Mouse (Mus musculus): ENCODE measurements at regions not wholly inside any gene's neighbourhood (a gene's known extent, or its start where the extent isn't known, plus 50 kb on each side); places are given as distances from the start of the nearest gene placed in this dataset.
"Not testable (repeated sequence)": the region's sequence is repeated elsewhere in the genome, so short reads cannot be mapped to it uniquely, and the experiment has no call there.

- Histone ChIP-seq H3K9ac (ENCODE audit: low read depth, low read length) (no peak overlapping the region), H3K4me3 (ENCODE audit: low read depth, low read length) (no peak overlapping the region), H3K4me1 (replicated peaks; ENCODE audit: control insufficient read depth, insufficient read depth, low read length) (0 out of 2 replicates have a peak, but pooled peaks cover 6% of the 10 kb centered on the region), H3K36me3 (ENCODE audit: control insufficient read depth, insufficient read depth) (no peaks in the 10 kb centered on the region), H3K9me3 (ENCODE audit: control insufficient read depth) (no peaks in the 10 kb centered on the region), H3K27me3 (replicated peaks; ENCODE audit: control insufficient read depth, insufficient read depth, low read length) (no peaks in the 10 kb centered on the region), H3K27ac (ENCODE audit: low read depth, low read length) (no peak overlapping the region), H3K4me2 (replicated peaks; ENCODE audit: low read depth) (no peak overlapping the region)
- no peak for ATAC-seq
- WGBS: 57% methylated on average over 4 of the region's 4 CpGs
- TF ChIP-seq CTCF (IDR thresholded peaks at IDR 0.05; ENCODE audit: low read depth): no peak
These were observed 262.5 kb downstream of the Dad1 start for GRCm38 (mm10) chr14:53991390-53991789.

GRCm38 (mm10) chr14:53980771-53981170, 273.1 kb downstream of the Dad1 start:
- H3K9ac ChIP-seq (ENCODE audit: low read depth, low read length): no peak overlapping the region
- no peak for TF ChIP-seq CTCF (IDR thresholded peaks at IDR 0.05; ENCODE audit: low read depth)

DNA sequence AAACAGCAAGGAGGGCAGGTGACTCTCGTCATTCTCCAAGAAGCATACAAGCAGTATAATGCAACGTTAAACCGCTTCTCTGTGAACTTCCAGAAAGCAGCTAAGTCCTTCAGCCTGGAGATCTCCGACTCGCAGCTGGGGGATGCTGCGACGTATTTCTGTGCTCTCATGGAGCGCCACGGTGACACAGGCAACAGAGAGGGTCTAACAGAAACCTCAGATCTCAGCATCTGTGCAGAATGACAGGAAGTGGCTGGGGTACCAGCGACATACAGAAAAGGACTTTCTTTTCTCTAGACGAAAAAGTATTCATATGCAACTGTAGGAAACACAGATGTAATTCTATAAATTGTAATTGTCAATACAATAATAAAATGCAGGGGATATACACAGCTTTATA, 292.5 kb downstream of the Dad1 start:
- not testable (repeated sequence) for H3K27ac ChIP-seq (ENCODE audit: low read depth, low read length); ATAC-seq; H3K27me3 ChIP-seq (replicated peaks; ENCODE audit: control insufficient read depth, insufficient read depth, low read length); H3K9ac ChIP-seq (ENCODE audit: low read depth, low read length); H3K4me3 ChIP-seq (ENCODE audit: low read depth, low read length); H3K9me3 ChIP-seq (ENCODE audit: control insufficient read depth); H3K4me1 ChIP-seq (replicated peaks; ENCODE audit: control insufficient read depth, insufficient read depth, low read length); H3K4me2 ChIP-seq (replicated peaks; ENCODE audit: low read depth); H3K36me3 ChIP-seq (ENCODE audit: control insufficient read depth, insufficient read depth)
- WGBS: 65% methylated on average over 8 of the region's 11 CpGs

More at GRCm38 (mm10) chr14:53980771-53981170, 273.1 kb downstream of the Dad1 start:
- ATAC-seq: no peak
- WGBS: 74% methylated on average over 5 of the region's 5 CpGs
- Histone ChIP-seq H3K9me3 (ENCODE audit: control insufficient read depth) (no peaks in the 10 kb centered on the region), H3K4me3 (ENCODE audit: low read depth, low read length) (no peak overlapping the region), H3K27me3 (replicated peaks; ENCODE audit: control insufficient read depth, insufficient read depth, low read length) (no peaks in the 10 kb centered on the region), H3K4me1 (replicated peaks; ENCODE audit: control insufficient read depth, insufficient read depth, low read length) (0 out of 2 replicates have a peak, but pooled peaks cover 4% of the 10 kb centered on the region), H3K27ac (ENCODE audit: low read depth, low read length) (no peak overlapping the region), H3K36me3 (ENCODE audit: control insufficient read depth, insufficient read depth) (no peaks in the 10 kb centered on the region), H3K4me2 (replicated peaks; ENCODE audit: low read depth) (no peak overlapping the region)

DNA sequence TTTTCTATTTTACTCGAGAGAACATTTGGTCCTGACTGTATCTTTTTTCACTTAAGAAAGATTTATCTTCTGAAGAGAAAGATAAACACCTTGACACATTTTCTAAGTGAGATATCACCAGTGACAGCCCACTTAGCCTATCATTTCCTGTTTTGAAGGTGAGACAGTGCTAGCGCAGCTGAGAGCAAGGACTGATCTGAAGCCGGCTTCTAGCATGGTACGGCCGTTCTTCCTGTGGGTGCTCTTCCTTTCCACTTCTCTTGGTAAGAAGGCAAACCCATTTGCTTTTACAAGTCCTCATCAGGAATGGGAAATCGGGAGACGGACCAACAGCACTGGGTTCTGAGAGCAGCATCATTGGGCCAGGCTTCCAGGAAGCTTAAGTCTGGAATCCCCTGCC, 293.1 kb downstream of the Dad1 start:
- TF ChIP-seq CTCF (IDR thresholded peaks at IDR 0.05; ENCODE audit: low read depth): no peak
- H3K4me1 ChIP-seq (replicated peaks; ENCODE audit: control insufficient read depth, insufficient read depth, low read length): no peaks in the 10 kb centered on the region

DNA sequence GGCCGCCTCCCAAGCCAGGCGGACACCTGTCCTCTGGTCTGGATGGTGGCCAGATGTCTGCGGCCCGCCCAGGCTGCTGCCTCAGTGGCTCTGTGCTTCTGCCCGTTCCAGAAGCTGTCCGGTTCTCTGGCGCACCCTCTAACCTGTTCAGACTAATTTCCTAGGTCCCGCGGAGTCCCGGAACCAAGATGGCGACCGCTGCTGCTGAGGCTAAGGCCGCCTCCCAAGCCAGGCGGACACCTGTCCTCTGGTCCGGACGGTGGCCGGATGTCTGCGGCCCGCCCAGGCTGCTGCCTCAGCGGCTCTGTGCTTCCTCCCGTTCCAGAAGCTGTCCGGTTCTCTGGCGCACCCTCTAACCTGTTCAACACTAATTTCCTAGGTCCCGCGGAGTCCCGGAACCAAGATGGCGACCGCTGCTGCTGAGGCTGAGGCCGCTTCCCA, 318.1 kb downstream of the Dad1 start:
- 97% methylated on average over 22 of the region's 29 CpGs for WGBS
- not testable (repeated sequence) for H3K4me2 ChIP-seq (replicated peaks; ENCODE audit: low read depth); H3K27ac ChIP-seq (ENCODE audit: low read depth, low read length); H3K4me3 ChIP-seq (ENCODE audit: low read depth, low read length); ATAC-seq; H3K9me3 ChIP-seq (ENCODE audit: control insufficient read depth); H3K36me3 ChIP-seq (ENCODE audit: control insufficient read depth, insufficient read depth); H3K27me3 ChIP-seq (replicated peaks; ENCODE audit: control insufficient read depth, insufficient read depth, low read length); H3K4me1 ChIP-seq (replicated peaks; ENCODE audit: control insufficient read depth, insufficient read depth, low read length); H3K9ac ChIP-seq (ENCODE audit: low read depth, low read length)

More for the DNA sequence above, 293.1 kb downstream of the Dad1 start:
- H3K9me3 ChIP-seq (ENCODE audit: control insufficient read depth): no peaks in the 10 kb centered on the region
- no peak for ATAC-seq
- no peaks in the 10 kb centered on the region for H3K36me3 ChIP-seq (ENCODE audit: control insufficient read depth, insufficient read depth)
- H3K4me3 ChIP-seq (ENCODE audit: low read depth, low read length): no peak overlapping the region
- WGBS: 46% methylated on average over 7 of the region's 7 CpGs
- H3K27me3 ChIP-seq (replicated peaks; ENCODE audit: control insufficient read depth, insufficient read depth, low read length): no peaks in the 10 kb centered on the region
- no peak overlapping the region for H3K27ac ChIP-seq (ENCODE audit: low read depth, low read length)
- H3K9ac ChIP-seq (ENCODE audit: low read depth, low read length): no peak overlapping the region
- no peak overlapping the region for H3K4me2 ChIP-seq (replicated peaks; ENCODE audit: low read depth)

DNA sequence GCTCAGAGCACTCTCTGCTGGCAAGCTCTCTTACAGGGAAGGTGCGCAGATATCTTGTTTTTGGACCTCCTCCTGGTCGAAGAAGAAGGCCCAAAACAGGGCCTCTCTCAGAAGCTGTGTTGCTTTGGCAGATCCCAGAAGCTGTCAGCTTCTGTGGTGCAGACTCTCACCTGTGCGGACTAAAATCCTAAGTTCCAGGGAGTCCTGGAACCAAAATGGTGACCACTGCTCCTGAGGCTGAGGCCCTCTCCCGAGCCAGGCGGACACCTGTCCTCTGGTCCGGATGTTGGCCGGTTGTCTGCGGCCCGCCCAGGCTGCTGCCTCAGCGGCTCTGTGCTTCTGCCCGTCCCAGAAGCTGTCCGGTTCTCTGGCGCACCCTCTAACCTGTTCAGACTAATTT, 318.6 kb downstream of the Dad1 start:
- H3K9ac ChIP-seq (ENCODE audit: low read depth, low read length); H3K36me3 ChIP-seq (ENCODE audit: control insufficient read depth, insufficient read depth); H3K27me3 ChIP-seq (replicated peaks; ENCODE audit: control insufficient read depth, insufficient read depth, low read length); H3K4me1 ChIP-seq (replicated peaks; ENCODE audit: control insufficient read depth, insufficient read depth, low read length); ATAC-seq; H3K9me3 ChIP-seq (ENCODE audit: control insufficient read depth); H3K4me2 ChIP-seq (replicated peaks; ENCODE audit: low read depth); H3K27ac ChIP-seq (ENCODE audit: low read depth, low read length); H3K4me3 ChIP-seq (ENCODE audit: low read depth, low read length): not testable (repeated sequence)
- 90% methylated on average over 5 of the region's 13 CpGs for WGBS

GRCm38 (mm10) chr14:53910871-53911270, 343.0 kb downstream of the Dad1 start:
- no peak overlapping the region for H3K27ac ChIP-seq (ENCODE audit: low read depth, low read length)
- no peaks in the 10 kb centered on the region for H3K27me3 ChIP-seq (replicated peaks; ENCODE audit: control insufficient read depth, insufficient read depth, low read length)
- 43% methylated on average over 1 of the region's 1 CpGs for WGBS
- H3K4me3 ChIP-seq (ENCODE audit: low read depth, low read length): no peak overlapping the region
- TF ChIP-seq CTCF (IDR thresholded peaks at IDR 0.05; ENCODE audit: low read depth): no peak
- H3K4me1 ChIP-seq (replicated peaks; ENCODE audit: control insufficient read depth, insufficient read depth, low read length): no peaks in the 10 kb centered on the region
- H3K9ac ChIP-seq (ENCODE audit: low read depth, low read length): no peak overlapping the region
- no peaks in the 10 kb centered on the region for H3K36me3 ChIP-seq (ENCODE audit: control insufficient read depth, insufficient read depth)
- no peak for ATAC-seq
- H3K4me2 ChIP-seq (replicated peaks; ENCODE audit: low read depth): no peak overlapping the region
- H3K9me3 ChIP-seq (ENCODE audit: control insufficient read depth): no peaks in the 10 kb centered on the region
